Mouse (Mus musculus) forebrain, embryonic 11.5 days (tissue): ENCODE results near the gene Styxl1. TPM values are rescaled to one million over a fixed set of nuclear protein-coding genes. Genes with fewer than 3 reads are reported as not detected.

Experiments used
- ATAC-seq: fragments of 200-750 bp; cut with Nextera tagmentation; replicated peaks from 2 replicates; pipeline ENCODE4 v1.8.0; 2017; ENCODE audit warnings: moderate TSS enrichment; ENCODE audit not compliant: low FRiP score
- DNase-seq: peaks from one replicate; pipeline ENCODE4 v3.0.0-alpha.2; 2017; ENCODE audit warnings: low spot score
- H3K27ac ChIP-seq: fragments of 300-500 bp; sonication (generic); 2 replicates; pipeline ENCODE4 v1.5.1; 2014; ENCODE audit warnings: low read depth, low read length
- H3K27me3 ChIP-seq: fragments of 300-500 bp; sonication (generic); 2 replicates; pipeline ENCODE4 v1.6.1; 2014; ENCODE audit warnings: mild to moderate bottlenecking, low read length, mixed read lengths; ENCODE audit not compliant: control insufficient read depth, insufficient read depth
- H3K36me3 ChIP-seq: fragments of 300-500 bp; sonication (generic); 2 replicates; pipeline ENCODE4 v1.6.1; 2014; ENCODE audit warnings: mild to moderate bottlenecking, low read length, moderate library complexity, mixed read lengths; ENCODE audit not compliant: control insufficient read depth, insufficient read depth
- H3K4me1 ChIP-seq: fragments of 300-500 bp; sonication (generic); replicated peaks from 2 replicates; pipeline ENCODE4 v1.6.1; 2014; ENCODE audit warnings: low read length, mixed read lengths; ENCODE audit not compliant: control insufficient read depth, insufficient read depth
- H3K4me2 ChIP-seq: fragments of 300-500 bp; sonication (generic); 2 replicates; pipeline ENCODE4 v1.6.1; 2014; ENCODE audit warnings: low read depth, mild to moderate bottlenecking, low read length, moderate library complexity, mixed read lengths; ENCODE audit not compliant: severe bottlenecking
- H3K4me3 ChIP-seq: fragments of 300-500 bp; sonication (generic); 2 replicates; pipeline ENCODE4 v1.5.1; 2014; ENCODE audit warnings: low read depth, low read length
- H3K9ac ChIP-seq: fragments of 300-500 bp; sonication (generic); 2 replicates; pipeline ENCODE4 v1.6.1; 2014; ENCODE audit warnings: low read length
- H3K9me3 ChIP-seq: fragments of 300-500 bp; sonication (generic); 2 replicates; pipeline ENCODE4 v1.6.1; 2016; ENCODE audit warnings: low read length, mixed read lengths; ENCODE audit not compliant: control insufficient read depth
- WGBS: fragments of 180-500 bp; shearing (Covaris S2); extraction: QIAGEN DNeasy Blood & Tissue Kit; methylation state at CpG from one replicate; pipeline ENCODE4 v1.1.7; 2014; 5-methylcytosine and 5-hydroxymethylcytosine counted together
- polyA plus RNA-seq: library from polyadenylated mRNA; unstranded; fragments of >200 nt; fragmentation: Nextera tagmentation; extraction: Ambion mirVana; gene quantifications from 2 replicates; pipeline ENCODE4 v1.2.1, GENCODE M21; 2014

Gene Styxl1
- polyA plus RNA-seq, 1 experiment from 2014 or later: not detected

DNA sequence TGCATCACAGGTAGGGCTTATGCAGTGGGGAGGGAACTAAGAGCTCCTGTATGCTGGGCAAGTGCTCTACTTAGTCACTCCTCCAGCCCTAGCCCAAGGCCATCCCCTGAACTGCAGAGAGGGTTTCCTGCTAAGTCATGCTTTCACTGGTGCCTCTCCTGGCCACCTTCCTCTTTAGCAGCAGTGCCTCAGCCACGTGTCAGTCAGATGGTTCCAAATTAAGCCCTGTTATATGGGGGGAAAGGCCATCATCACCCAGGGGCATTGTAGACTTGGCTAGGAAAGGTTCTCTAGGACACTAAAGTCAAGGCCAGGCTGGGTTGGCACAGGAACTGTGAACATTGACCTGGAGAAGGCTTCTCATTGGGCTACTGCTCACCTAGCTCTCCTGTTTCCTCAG, 70.3 kb downstream of the Styxl1 start:
- no peak overlapping the region for H3K27ac ChIP-seq
- H3K4me3 ChIP-seq: no peak overlapping the region
- H3K36me3 ChIP-seq: peaks cover 2% of the 10 kb centered on the region; the same call in 1 of the 2 replicates
- no peaks in the 10 kb centered on the region for H3K4me1 ChIP-seq
- H3K27me3 ChIP-seq: no peaks in the 10 kb centered on the region
- no peak for DNase-seq
- no peak for ATAC-seq
- WGBS: 61% methylated on average over 1 of the region's 1 CpGs
- no peaks in the 10 kb centered on the region for H3K9me3 ChIP-seq
- H3K4me2 ChIP-seq: no peak overlapping the region
- H3K9ac ChIP-seq: no peak overlapping the region

DNA sequence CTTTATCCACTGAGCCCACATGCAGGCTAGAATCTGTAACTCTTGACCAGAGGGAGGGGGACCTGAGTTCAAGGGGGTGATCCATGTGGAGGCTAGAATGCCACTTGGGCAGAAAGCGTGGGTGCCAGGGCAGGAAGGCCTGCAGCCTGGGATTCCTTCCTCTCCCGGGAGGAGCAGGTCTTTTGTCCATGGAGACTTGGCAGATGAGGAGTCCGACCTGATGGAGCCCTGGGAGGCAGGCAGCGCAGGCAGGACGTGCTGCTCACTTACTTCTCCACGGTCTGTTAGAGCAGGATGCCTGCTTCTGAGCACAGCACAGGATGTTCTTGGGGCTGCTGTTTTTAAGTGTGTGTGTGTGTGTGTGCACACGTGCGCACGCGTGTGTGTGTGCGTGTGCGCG, 71.1 kb downstream of the Styxl1 start:
- Histone ChIP-seq H3K9me3 (no peaks in the 10 kb centered on the region), H3K4me3 (no peak overlapping the region), H3K9ac (no peak overlapping the region), H3K4me2 (no peak overlapping the region), H3K36me3 (peaks cover 2% of the 10 kb centered on the region; the same call in 1 of the 2 replicates), H3K4me1 (no peaks in the 10 kb centered on the region), H3K27ac (no peak overlapping the region), H3K27me3 (no peaks in the 10 kb centered on the region)
- no peak for ATAC-seq
- DNase-seq: no peak
- 98% methylated on average over 13 of the region's 13 CpGs for WGBS

GRCm38 (mm10) chr5:135705383-135705782, 72.8 kb downstream of the Styxl1 start:
- H3K9me3 ChIP-seq: no peaks in the 10 kb centered on the region
- peaks cover 2% of the 10 kb centered on the region; the same call in 1 of the 2 replicates for H3K36me3 ChIP-seq
- H3K27ac ChIP-seq: no peak overlapping the region
- ATAC-seq (no peak), DNase-seq (no peak)
- H3K4me3 ChIP-seq: no peak overlapping the region
- H3K27me3 ChIP-seq: no peaks in the 10 kb centered on the region
- H3K9ac ChIP-seq: no peak overlapping the region
- no peaks in the 10 kb centered on the region for H3K4me1 ChIP-seq
- WGBS: 94% methylated on average over 4 of the region's 4 CpGs
- H3K4me2 ChIP-seq: no peak overlapping the region

- no peak overlapping the region for H3K27ac ChIP-seq
- 94% methylated on average over 7 of the region's 7 CpGs for WGBS
- H3K27me3 ChIP-seq: no peaks in the 10 kb centered on the region
- peaks cover 2% of the 10 kb centered on the region; the same call in 1 of the 2 replicates for H3K36me3 ChIP-seq
- H3K4me1 ChIP-seq: no peaks in the 10 kb centered on the region
- H3K9ac ChIP-seq: no peak overlapping the region
- H3K4me3 ChIP-seq: no peak overlapping the region
- H3K4me2 ChIP-seq: no peak overlapping the region
- ATAC-seq (no peak), DNase-seq (no peak)
- no peaks in the 10 kb centered on the region for H3K9me3 ChIP-seq
Observed at GRCm38 (mm10) chr5:135703431-135703830, 74.8 kb downstream of the Styxl1 start.

DNA sequence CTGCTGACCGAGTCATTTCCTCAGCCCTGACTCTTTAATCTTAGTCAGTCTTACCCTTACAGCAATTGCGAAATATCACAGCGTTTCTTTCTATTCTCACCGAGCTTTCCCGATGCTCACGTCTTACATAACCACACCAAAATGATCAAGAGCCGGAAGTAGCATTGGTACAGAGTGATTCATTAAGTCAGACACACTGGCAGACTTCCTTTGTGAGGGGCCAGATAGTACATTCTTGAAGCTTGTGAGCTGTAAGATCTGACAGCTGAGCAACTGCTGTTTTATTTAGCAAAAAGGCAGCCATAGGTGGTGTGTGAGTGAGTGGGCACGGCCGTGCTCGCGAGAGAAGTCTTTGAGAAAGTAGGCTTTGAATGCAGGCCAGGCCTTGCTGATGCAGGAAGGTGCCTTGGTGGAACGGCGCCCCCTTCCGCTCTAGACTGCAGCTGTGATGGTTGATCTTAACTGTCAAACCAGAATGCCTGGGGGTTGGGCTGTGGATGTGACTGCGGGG, 75.4 kb downstream of the Styxl1 start:
- no peaks in the 10 kb centered on the region for H3K4me1 ChIP-seq
- no peak overlapping the region for H3K4me2 ChIP-seq
- no peaks in the 10 kb centered on the region for H3K9me3 ChIP-seq
- DNase-seq: peak; percentile 56
- peaks cover 2% of the 10 kb centered on the region; the same call in 1 of the 2 replicates for H3K36me3 ChIP-seq
- ATAC-seq: no peak
- whole genome bisulfite sequencing: 81% methylated on average over 15 of the region's 15 CpGs
- no peak overlapping the region for H3K27ac ChIP-seq
- no peaks in the 10 kb centered on the region for H3K27me3 ChIP-seq
- H3K4me3 ChIP-seq: no peak overlapping the region
- H3K9ac ChIP-seq: no peak overlapping the region

DNA sequence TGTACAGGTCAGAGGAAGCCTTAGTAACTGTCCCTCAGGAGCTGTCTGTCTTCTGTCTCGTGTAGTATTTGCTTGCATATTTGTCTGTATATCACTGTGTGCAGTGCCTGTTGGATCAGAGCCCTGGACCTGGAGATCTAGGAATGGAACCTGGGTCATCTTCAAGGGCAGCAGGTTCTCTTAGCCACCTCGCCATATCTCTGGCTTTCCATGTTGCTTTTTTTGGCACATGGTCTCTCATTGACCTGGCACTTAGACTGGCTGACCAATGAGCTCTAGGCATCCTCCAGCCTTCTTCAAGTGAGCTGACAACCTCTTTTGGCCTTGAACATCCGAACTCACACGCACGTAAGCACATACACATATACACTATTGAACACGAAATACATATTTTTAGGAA, 76.0 kb downstream of the Styxl1 start:
- no peaks in the 10 kb centered on the region for H3K4me1 ChIP-seq
- WGBS: 92% methylated on average over 6 of the region's 6 CpGs
- ATAC-seq (no peak), DNase-seq (no peak)
- no peak overlapping the region for H3K9ac ChIP-seq
- no peaks in the 10 kb centered on the region for H3K9me3 ChIP-seq
- H3K27me3 ChIP-seq: no peaks in the 10 kb centered on the region
- no peak overlapping the region for H3K27ac ChIP-seq
- no peak overlapping the region for H3K4me3 ChIP-seq
- no peak overlapping the region for H3K4me2 ChIP-seq
- H3K36me3 ChIP-seq: peaks cover 1% of the 10 kb centered on the region; the same call in 1 of the 2 replicates

DNA sequence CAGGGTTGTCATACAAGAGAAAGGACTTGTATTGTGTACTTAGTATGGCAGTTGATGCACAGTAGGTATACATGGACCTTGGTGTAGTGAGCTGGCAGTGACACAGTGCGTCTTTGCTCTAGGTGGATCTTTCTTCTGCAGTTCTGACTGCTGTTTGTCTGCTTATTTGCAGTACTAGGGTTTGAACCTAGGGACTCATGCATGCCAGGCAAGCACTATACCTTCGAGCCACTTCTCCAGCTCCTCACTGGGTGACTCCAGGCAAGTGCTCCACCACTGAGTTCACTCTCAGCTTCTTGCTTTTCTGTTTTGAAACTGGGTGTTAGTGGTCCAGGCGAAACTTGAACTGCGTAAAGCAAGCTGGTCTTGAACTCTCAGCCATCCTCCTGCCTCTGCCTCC, 76.6 kb downstream of the Styxl1 start:
- no peaks in the 10 kb centered on the region; the same call in 1 of the 2 replicates for H3K36me3 ChIP-seq

GRCm38 (mm10) chr5:135697711-135698111, 80.5 kb downstream of the Styxl1 start:
- DNase-seq (no peak), ATAC-seq (no peak)
- no peaks in the 10 kb centered on the region for H3K9me3 ChIP-seq
- H3K27ac ChIP-seq: no peak overlapping the region
- H3K9ac ChIP-seq: no peak overlapping the region
- H3K4me2 ChIP-seq: no peak overlapping the region
- H3K27me3 ChIP-seq: no peaks in the 10 kb centered on the region
- no peaks in the 10 kb centered on the region for H3K4me1 ChIP-seq
- no peaks in the 10 kb centered on the region; the same call in 1 of the 2 replicates for H3K36me3 ChIP-seq
- 91% methylated on average over 5 of the region's 5 CpGs for WGBS
- no peak overlapping the region for H3K4me3 ChIP-seq

More for the DNA sequence above, 76.6 kb downstream of the Styxl1 start:
- H3K4me3 ChIP-seq: no peak overlapping the region
- DNase-seq (no peak), ATAC-seq (no peak)
- no peaks in the 10 kb centered on the region for H3K4me1 ChIP-seq
- WGBS: 91% methylated on average over 4 of the region's 4 CpGs
- no peaks in the 10 kb centered on the region for H3K27me3 ChIP-seq
- no peak overlapping the region for H3K9ac ChIP-seq
- H3K27ac ChIP-seq: no peak overlapping the region
- no peak overlapping the region for H3K4me2 ChIP-seq
- no peaks in the 10 kb centered on the region for H3K9me3 ChIP-seq
